Mouse (Mus musculus): ENCODE measurements around the gene Jsrp1. TPM values are rescaled to one million over a fixed set of nuclear protein-coding genes. Genes with fewer than 3 reads are reported as not detected.

Jsrp1 gene
- polyA plus RNA-seq, 1 experiment from 2014 or later, result 0.25 TPM

DNA sequence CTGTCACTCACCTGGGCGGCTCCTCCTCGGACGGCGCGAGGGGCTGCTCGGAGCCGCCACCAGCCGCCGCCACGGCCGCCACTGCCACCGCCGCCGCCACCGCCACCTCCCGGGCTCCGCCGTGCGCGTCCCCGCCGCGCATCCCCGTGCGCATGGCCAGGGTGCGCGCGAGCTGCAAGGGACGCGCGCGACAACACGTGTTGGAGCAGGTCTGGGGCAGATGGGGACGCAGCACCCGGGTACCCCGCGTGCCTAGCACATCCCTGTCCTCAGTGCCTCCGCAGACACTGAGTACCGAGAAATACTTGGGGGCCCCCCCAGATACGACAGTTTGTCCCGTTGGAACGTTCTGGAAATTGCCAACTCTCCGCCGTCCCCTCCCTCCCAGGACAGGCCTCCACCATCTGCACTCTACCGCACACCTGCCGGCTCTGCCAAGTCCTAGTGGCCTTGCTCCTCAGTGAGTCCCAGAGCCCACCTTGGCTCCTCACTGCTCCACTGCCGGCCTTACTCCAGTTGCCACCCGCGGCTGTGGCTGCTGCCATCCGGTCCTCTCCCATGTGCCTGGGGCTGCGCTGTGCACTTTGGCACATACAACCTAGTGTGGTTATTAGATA is 30.7 kb upstream of the Jsrp1 start, which contains the start of gene Lingo3:
Lingo3 (minus strand) TSS at position 109 of the 617 bp plus-strand sequence.
- H3K36me3 ChIP-seq (ENCODE audit: insufficient read depth, low read length), result no peaks in the 10 kb centered on the region
- H3K4me2 ChIP-seq (replicated peaks; ENCODE audit: low read depth, low read length), result peak within 1 kb of the TSS; percentile 44
- DNase-seq (ENCODE audit: low spot score) (no peak), ATAC-seq (no peak)
- no peak within 1 kb of the TSS for H3K27ac ChIP-seq (ENCODE audit: low read length)
- no peak for TF ChIP-seq EP300 (IDR thresholded peaks at IDR 0.05)
- peaks cover 18% of the 10 kb centered on the region for H3K27me3 ChIP-seq (replicated peaks; ENCODE audit: insufficient read depth, low read length)
- no peak within 1 kb of the TSS for H3K9ac ChIP-seq (replicated peaks; ENCODE audit: low read depth)
- no peaks in the 10 kb centered on the region for H3K9me3 ChIP-seq (ENCODE audit: low read length)
- no peaks in the 10 kb centered on the region for H3K4me1 ChIP-seq (ENCODE audit: insufficient read depth, low read depth, low read length)
- 10% methylated on average over 18 of the region's 51 CpGs for WGBS
- H3K4me3 ChIP-seq (ENCODE audit: low read depth, low read length), result peak within 1 kb of the TSS; percentile 15; the same call in 1 of the 2 replicates

- Histone ChIP-seq H3K4me3 (ENCODE audit: low read depth, low read length) (peak overlapping the region; percentile 15; the same call in 1 of the 2 replicates), H3K9me3 (ENCODE audit: low read length) (no peaks in the 10 kb centered on the region), H3K36me3 (ENCODE audit: insufficient read depth, low read length) (no peaks in the 10 kb centered on the region), H3K27me3 (replicated peaks; ENCODE audit: insufficient read depth, low read length) (peaks cover 18% of the 10 kb centered on the region), H3K27ac (ENCODE audit: low read length) (no peak overlapping the region), H3K9ac (replicated peaks; ENCODE audit: low read depth) (no peak overlapping the region), H3K4me1 (ENCODE audit: insufficient read depth, low read depth, low read length) (no peaks in the 10 kb centered on the region), H3K4me2 (replicated peaks; ENCODE audit: low read depth, low read length) (peak overlapping the region; percentile 44)
- ATAC-seq (no peak), DNase-seq (ENCODE audit: low spot score) (no peak)
- TF ChIP-seq CTCF (IDR thresholded peaks at IDR 0.05), result no peak
- no peak for TF ChIP-seq EP300 (IDR thresholded peaks at IDR 0.05)
- WGBS, result 16% methylated on average over 16 of the region's 32 CpGs
Observed at GRCm38 (mm10) chr10:80843087-80843930, 30.0 kb upstream of the Jsrp1 start.

GRCm38 (mm10) chr10:80842334-80842733 is 29.0 kb upstream of the Jsrp1 start:
- TF ChIP-seq EP300 (IDR thresholded peaks at IDR 0.05), result no peak
- no peaks in the 10 kb centered on the region for H3K4me1 ChIP-seq (ENCODE audit: insufficient read depth, low read depth, low read length)
- 84% methylated on average over 15 of the region's 15 CpGs for WGBS
- H3K9me3 ChIP-seq (ENCODE audit: low read length), result no peaks in the 10 kb centered on the region
- no peaks in the 10 kb centered on the region for H3K36me3 ChIP-seq (ENCODE audit: insufficient read depth, low read length)
- no peak overlapping the region for H3K9ac ChIP-seq (replicated peaks; ENCODE audit: low read depth)
- no peak overlapping the region for H3K27ac ChIP-seq (ENCODE audit: low read length)
- H3K4me3 ChIP-seq (ENCODE audit: low read depth, low read length), result no peak overlapping the region
- H3K27me3 ChIP-seq (replicated peaks; ENCODE audit: insufficient read depth, low read length), result peaks cover 18% of the 10 kb centered on the region
- no peak for ATAC-seq
- H3K4me2 ChIP-seq (replicated peaks; ENCODE audit: low read depth, low read length), result no peak overlapping the region
- no peak for DNase-seq (ENCODE audit: low spot score)

DNA sequence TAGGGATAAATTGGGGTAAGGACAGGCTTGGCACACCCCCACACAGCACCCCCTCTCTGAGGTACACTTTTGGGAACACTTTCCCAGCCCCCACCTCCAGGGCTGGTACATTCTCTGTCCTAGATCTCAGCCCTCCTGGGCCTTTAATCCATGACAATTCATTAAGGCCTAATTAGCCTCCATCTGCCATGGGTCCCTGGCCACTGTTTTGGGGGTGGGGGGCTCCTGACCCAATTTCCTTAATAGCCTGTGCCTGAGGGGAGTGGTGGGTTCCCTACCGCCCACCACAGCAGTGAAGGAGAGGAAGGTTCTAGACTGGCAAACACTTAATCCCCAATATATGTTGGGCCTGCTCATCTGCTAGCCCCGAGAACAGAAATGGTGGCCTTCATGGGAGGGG is 28.4 kb upstream of the Jsrp1 start:
- no peak for TF ChIP-seq CTCF (IDR thresholded peaks at IDR 0.05)
- no peak for TF ChIP-seq EP300 (IDR thresholded peaks at IDR 0.05)
- H3K9ac ChIP-seq (replicated peaks; ENCODE audit: low read depth), result no peak overlapping the region
- ATAC-seq, result no peak
- H3K9me3 ChIP-seq (ENCODE audit: low read length), result no peaks in the 10 kb centered on the region
- WGBS, result 77% methylated on average over 2 of the region's 2 CpGs
- H3K27me3 ChIP-seq (replicated peaks; ENCODE audit: insufficient read depth, low read length), result peaks cover 18% of the 10 kb centered on the region
- no peak overlapping the region for H3K4me2 ChIP-seq (replicated peaks; ENCODE audit: low read depth, low read length)
- H3K27ac ChIP-seq (ENCODE audit: low read length), result no peak overlapping the region
- H3K4me1 ChIP-seq (ENCODE audit: insufficient read depth, low read depth, low read length), result no peaks in the 10 kb centered on the region
- H3K4me3 ChIP-seq (ENCODE audit: low read depth, low read length), result no peak overlapping the region
- H3K36me3 ChIP-seq (ENCODE audit: insufficient read depth, low read length), result no peaks in the 10 kb centered on the region
- no peak for DNase-seq (ENCODE audit: low spot score)

DNA sequence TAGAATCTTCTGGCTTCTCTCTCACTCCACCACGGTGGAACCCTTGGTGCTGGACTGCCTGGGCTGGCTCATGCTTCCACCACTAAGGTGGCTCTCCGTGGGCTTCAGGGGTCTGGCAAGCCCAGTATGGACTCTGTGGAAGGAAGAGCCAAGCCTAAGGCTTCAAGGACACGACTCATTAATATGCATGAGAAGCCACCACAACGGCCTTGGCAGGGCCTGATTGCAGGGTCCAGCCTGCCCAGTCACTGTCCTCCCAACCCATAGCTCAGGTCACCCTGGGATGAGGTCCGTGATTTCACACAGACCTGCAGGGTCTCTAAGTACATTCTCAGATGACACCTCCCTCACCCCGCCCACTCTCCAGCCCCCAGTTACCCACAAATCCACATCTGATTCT is 26.6 kb upstream of the Jsrp1 start:
- Histone ChIP-seq H3K9me3 (ENCODE audit: low read length) (no peaks in the 10 kb centered on the region), H3K4me3 (ENCODE audit: low read depth, low read length) (no peak overlapping the region), H3K27ac (ENCODE audit: low read length) (no peak overlapping the region), H3K27me3 (replicated peaks; ENCODE audit: insufficient read depth, low read length) (peaks cover 30% of the 10 kb centered on the region), H3K36me3 (ENCODE audit: insufficient read depth, low read length) (no peaks in the 10 kb centered on the region), H3K4me1 (ENCODE audit: insufficient read depth, low read depth, low read length) (no peaks in the 10 kb centered on the region), H3K9ac (replicated peaks; ENCODE audit: low read depth) (no peak overlapping the region), H3K4me2 (replicated peaks; ENCODE audit: low read depth, low read length) (no peak overlapping the region)
- no peak for DNase-seq (ENCODE audit: low spot score)
- no peak for ATAC-seq
- 57% methylated on average over 6 of the region's 6 CpGs for WGBS
- TF ChIP-seq EP300 (IDR thresholded peaks at IDR 0.05), result no peak
- no peak for TF ChIP-seq CTCF (IDR thresholded peaks at IDR 0.05)

DNA sequence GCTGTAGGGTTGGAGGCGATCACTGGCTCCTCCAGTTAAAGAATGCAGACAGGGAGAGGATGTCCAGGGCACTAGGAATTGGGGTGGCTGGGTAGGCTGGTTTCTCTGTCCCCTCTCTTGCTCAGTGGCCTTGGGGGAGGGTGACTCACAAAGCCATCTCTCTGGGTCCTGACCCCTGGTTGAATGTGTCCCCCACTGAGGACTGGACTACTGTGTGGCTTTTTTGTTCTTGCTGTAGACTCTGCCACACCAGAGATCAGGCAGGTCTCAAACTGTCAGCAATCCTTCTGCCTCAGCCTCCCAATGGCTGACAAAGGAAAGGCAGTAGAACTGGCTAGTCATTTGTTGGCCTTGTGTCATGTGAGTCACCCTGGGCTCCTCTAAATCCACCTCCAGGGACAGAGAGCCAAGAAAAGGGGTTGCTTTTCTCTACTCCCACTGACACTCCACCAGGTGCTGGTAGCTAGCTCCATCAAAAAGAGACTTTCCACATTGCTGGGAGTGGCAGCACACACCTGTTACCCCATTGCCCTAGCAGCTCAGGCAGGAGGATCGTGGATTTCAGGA is 25.1 kb upstream of the Jsrp1 start:
- Histone ChIP-seq H3K9me3 (ENCODE audit: low read length) (no peaks in the 10 kb centered on the region), H3K27ac (ENCODE audit: low read length) (no peak overlapping the region), H3K36me3 (ENCODE audit: insufficient read depth, low read length) (no peaks in the 10 kb centered on the region), H3K9ac (replicated peaks; ENCODE audit: low read depth) (no peak overlapping the region), H3K4me2 (replicated peaks; ENCODE audit: low read depth, low read length) (no peak overlapping the region), H3K4me3 (ENCODE audit: low read depth, low read length) (no peak overlapping the region), H3K4me1 (ENCODE audit: insufficient read depth, low read depth, low read length) (no peaks in the 10 kb centered on the region), H3K27me3 (replicated peaks; ENCODE audit: insufficient read depth, low read length) (peaks cover 26% of the 10 kb centered on the region)
- ATAC-seq (no peak), DNase-seq (ENCODE audit: low spot score) (no peak)
- WGBS, result 55% methylated on average over 2 of the region's 2 CpGs
- TF ChIP-seq CTCF (IDR thresholded peaks at IDR 0.05), result no peak
- no peak for TF ChIP-seq EP300 (IDR thresholded peaks at IDR 0.05)
